Mouse (Mus musculus) spleen, adult 2 months (tissue): Measurements from ENCODE around the gene Sar1b.

Source experiments
- CTCF ChIP-seq: fragments of 200-500 bp; IDR thresholded peaks from 2 replicates; pipeline ENCODE4 v1.5.1; 2011; ENCODE audit warnings: mild to moderate bottlenecking, inconsistent platforms; ENCODE audit not compliant: insufficient read depth, insufficient read length, insufficient replicate concordance; ENCODE audit errors: extremely low read depth
- POLR2A ChIP-seq: fragments of 200-500 bp; IDR thresholded peaks from 2 replicates; pipeline ENCODE4 v1.6.1; 2011; ENCODE audit warnings: low read depth, low read length, inconsistent platforms

DNA sequence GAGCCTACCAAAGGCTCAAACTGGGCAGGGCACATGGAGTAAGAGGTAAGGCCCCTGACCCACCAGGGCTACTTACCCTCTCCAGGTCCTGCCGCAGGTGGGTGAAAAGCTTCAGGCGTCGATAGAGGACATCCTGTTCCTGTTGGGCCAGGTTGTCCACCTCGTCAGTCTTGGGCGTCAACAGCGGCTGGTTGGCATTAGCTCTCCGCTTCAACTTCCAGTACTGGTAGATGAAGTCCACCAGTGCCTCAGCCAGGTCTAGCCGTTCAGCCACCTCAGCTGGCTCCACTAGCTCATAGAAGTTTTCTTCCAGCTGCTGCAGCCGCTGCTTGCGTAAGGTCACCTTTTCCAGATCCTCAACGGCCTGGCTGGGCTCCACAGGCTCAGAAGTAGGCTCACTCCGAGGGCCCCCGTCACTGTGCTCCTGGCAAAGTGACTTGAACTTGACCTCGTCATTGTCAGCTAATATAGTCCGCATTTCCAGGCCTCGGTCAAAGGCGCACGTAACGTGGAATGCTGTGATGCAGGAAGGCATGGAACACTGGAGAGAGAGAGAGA is 61.5 kb downstream of the Sar1b start:
- TF ChIP-seq CTCF (no peak), POLR2A (no peak)
